Comparison of ENCODE assay signal across 27 mouse cellular contexts in genomic region chr2:173185282-173185681, GRCm38 (mm10). TPM values are rescaled to one million over a fixed set of nuclear protein-coding genes. Genes with fewer than 3 reads are reported as not detected.
DNase-seq lines count a peak whose midpoint lies in the region; ATAC-seq lines count a peak whose summit lies in the region.
"Had no signal": no experiment of that assay in that cellular context is flagged by ENCODE, and none has a peak within 500 bp of the region (broad histone marks: within the 10 kb centered on the region; RNA-seq: fewer than 3 reads in every experiment).

No protein-coding gene starts in this region.

- no peak overlapping the region for H3K4me2 ChIP-seq in forebrain, embryonic 15.5 days (replicated peaks)
- H3K4me2 ChIP-seq: forebrain, embryonic 12.5 days; limb, embryonic 13.5 days; midbrain, embryonic 12.5 days; neural tube, embryonic 13.5 days had no signal

- DNase-seq in forebrain, embryonic 10.5 days (ENCODE audit: extremely low spot score, low spot score) = peak; percentile 9
- peak; percentile 7 for DNase-seq in kidney, adult 9 months
- DNase-seq in kidney, postnatal 14 days = no peak
- DNase-seq in ovary, adult 18-20 months (ENCODE audit: low spot score) = peak; percentile 1
- no peak for DNase-seq in ovary, postnatal 10 days (ENCODE audit: low spot score)
- peak; percentile 30 for DNase-seq in limb, embryonic 10.5 days (ENCODE audit: low spot score)
- no peak for DNase-seq in left cerebral cortex, postnatal 10 days (ENCODE audit: extremely low spot score in 1 of 2, low spot score in 2 of 2)
- DNase-seq: cerebellum, adult 11 months; cerebellum, postnatal 10 days; gastrocnemius, adult 2 months; lung, postnatal 14 days; right cerebral cortex, adult 18-20 months; right cerebral cortex, postnatal 4 days; thymus, postnatal 36 days had no signal

- H3K9ac ChIP-seq in forebrain, embryonic 15.5 days (replicated peaks) = no peak overlapping the region
- H3K9ac ChIP-seq: forebrain, embryonic 12.5 days; limb, embryonic 13.5 days; midbrain, embryonic 12.5 days; neural tube, embryonic 13.5 days had no signal

- H3K27ac ChIP-seq in forebrain, embryonic 10.5 days = no peak overlapping the region
- no peak overlapping the region for H3K27ac ChIP-seq in forebrain, embryonic 15.5 days (replicated peaks)
- H3K27ac ChIP-seq in limb, embryonic 10.5 days = no peak overlapping the region
- H3K27ac ChIP-seq: forebrain, embryonic 12.5 days; gastrocnemius, adult 2 months; hindbrain, embryonic 10.5 days; kidney, postnatal 0 days; limb, embryonic 13.5 days; midbrain, embryonic 12.5 days; neural tube, embryonic 13.5 days had no signal

- no peaks in the 10 kb centered on the region for H3K9me3 ChIP-seq in forebrain, embryonic 10.5 days
- no peaks in the 10 kb centered on the region for H3K9me3 ChIP-seq in forebrain, embryonic 15.5 days
- no peaks in the 10 kb centered on the region for H3K9me3 ChIP-seq in limb, embryonic 10.5 days (replicated peaks)
- H3K9me3 ChIP-seq: forebrain, embryonic 12.5 days; hindbrain, embryonic 10.5 days; limb, embryonic 13.5 days; midbrain, embryonic 12.5 days; neural tube, embryonic 13.5 days had no signal

- intact Hi-C loops in left cerebral cortex, postnatal 10 days (cut with DNase I) = loop anchor here (10.0 kb wide), 2 partner anchors 1100 to 1720 kb away; partner anchors contain the start of gene Gnas

- no peaks in the 10 kb centered on the region for H3K36me3 ChIP-seq in forebrain, embryonic 10.5 days (replicated peaks)
- H3K36me3 ChIP-seq in forebrain, embryonic 15.5 days = no peaks in the 10 kb centered on the region
- no peaks in the 10 kb centered on the region for H3K36me3 ChIP-seq in limb, embryonic 10.5 days
- H3K36me3 ChIP-seq: forebrain, embryonic 12.5 days; G1E; hindbrain, embryonic 10.5 days; limb, embryonic 13.5 days; midbrain, embryonic 12.5 days; neural tube, embryonic 13.5 days had no signal

- H3K4me1 ChIP-seq in forebrain, embryonic 10.5 days = peaks cover 9% of the 10 kb centered on the region
- H3K4me1 ChIP-seq in forebrain, embryonic 15.5 days = no peaks in the 10 kb centered on the region
- H3K4me1 ChIP-seq in limb, embryonic 10.5 days = peaks cover 34% of the 10 kb centered on the region
- H3K4me1 ChIP-seq: forebrain, embryonic 12.5 days; neural tube, embryonic 13.5 days had no signal

- no peak for ATAC-seq in forebrain, embryonic 15.5 days (replicated peaks)

- WGBS in forebrain, embryonic 10.5 days = 79% methylated on average over 6 of the region's 6 CpGs
- 72% methylated on average over 6 of the region's 6 CpGs for WGBS in forebrain, embryonic 15.5 days
- 73% methylated on average over 6 of the region's 6 CpGs for WGBS in limb, embryonic 10.5 days

- no peak overlapping the region for H3K4me3 ChIP-seq in forebrain, embryonic 10.5 days
- no peak overlapping the region for H3K4me3 ChIP-seq in forebrain, embryonic 15.5 days
- no peak overlapping the region for H3K4me3 ChIP-seq in limb, embryonic 10.5 days
- H3K4me3 ChIP-seq: forebrain, embryonic 12.5 days; gastrocnemius, adult 2 months; hindbrain, embryonic 10.5 days; limb, embryonic 13.5 days; midbrain, embryonic 12.5 days; neural tube, embryonic 13.5 days had no signal

- H3K27me3 ChIP-seq in forebrain, embryonic 10.5 days (ENCODE audit: poor library complexity, severe bottlenecking) = peaks cover 28% of the 10 kb centered on the region
- no peaks in the 10 kb centered on the region for H3K27me3 ChIP-seq in forebrain, embryonic 15.5 days
- H3K27me3 ChIP-seq in limb, embryonic 10.5 days (ENCODE audit: low read depth, poor library complexity, severe bottlenecking) = peaks cover 58% of the 10 kb centered on the region

RNA-seq across cellular contexts. Expression of gene Pck1, which starts 32.4 kb away (rescaled TPM):
- polyA plus RNA-seq in forebrain, embryonic 10.5 days (2016; fragmentation: Nextera tagmentation; extraction: Ambion mirVana) = not detected in 2 replicates
- not detected in 2 replicates for polyA plus RNA-seq in forebrain, embryonic 15.5 days (2015; fragmentation: Nextera tagmentation; extraction: Ambion mirVana)
- not detected in 2 replicates for polyA plus RNA-seq in limb, embryonic 10.5 days (2016; fragmentation: Nextera tagmentation; extraction: Ambion mirVana)
- not detected for total RNA-seq in left cerebral cortex, postnatal 10 days (2021)
- total RNA-seq: layer of hippocampus, postnatal 10 days; megakaryocyte progenitor cell, adult 5-6 weeks had no signal
- polyA plus RNA-seq: embryonic facial prominence, embryonic 11.5 days; forebrain, embryonic 12.5 days; G1E; hindbrain, embryonic 10.5 days; hindbrain, embryonic 16.5 days; limb, embryonic 13.5 days; midbrain, embryonic 12.5 days; neural tube, embryonic 13.5 days; Patski had no signal

RNA-seq across cellular contexts. Expression of gene Zbp1, which starts 33.4 kb away (rescaled TPM):
- polyA plus RNA-seq in forebrain, embryonic 10.5 days (2016; fragmentation: Nextera tagmentation; extraction: Ambion mirVana) = not detected in 2 replicates
- polyA plus RNA-seq in forebrain, embryonic 15.5 days (2015; fragmentation: Nextera tagmentation; extraction: Ambion mirVana) = 0.11 and 0.23 TPM in 2 replicates
- polyA plus RNA-seq in limb, embryonic 10.5 days (2016; fragmentation: Nextera tagmentation; extraction: Ambion mirVana) = not detected in 2 replicates
- under 1 TPM in 1 of 2 experiments, not detected in 1; 0.12 TPM for total RNA-seq in left cerebral cortex, postnatal 10 days (2021)
- total RNA-seq: gastrocnemius, adult 2 months; layer of hippocampus, postnatal 10 days had no signal
- polyA plus RNA-seq: embryonic facial prominence, embryonic 11.5 days; G1E; hindbrain, embryonic 16.5 days had no signal

Comparison
In these comparisons a context has a peak if more than half of its experiments do, and no peak if none do; other contexts are left out.
1. DNase-seq: peak in forebrain, embryonic 10.5 days (single experiment), kidney, adult 9 months (single experiment), ovary, adult 18-20 months (single experiment) and limb, embryonic 10.5 days (single experiment); none in kidney, postnatal 14 days (single experiment), ovary, postnatal 10 days (single experiment) and left cerebral cortex, postnatal 10 days (0 of 2).